Mouse (Mus musculus): ENCODE results near the gene Nt5dc1. TPM values are rescaled to one million over a fixed set of nuclear protein-coding genes. Genes with fewer than 3 reads are reported as not detected.

Nt5dc1 gene
- polyA plus RNA-seq, 1 experiment from 2014 or later = 11.5 TPM

DNA sequence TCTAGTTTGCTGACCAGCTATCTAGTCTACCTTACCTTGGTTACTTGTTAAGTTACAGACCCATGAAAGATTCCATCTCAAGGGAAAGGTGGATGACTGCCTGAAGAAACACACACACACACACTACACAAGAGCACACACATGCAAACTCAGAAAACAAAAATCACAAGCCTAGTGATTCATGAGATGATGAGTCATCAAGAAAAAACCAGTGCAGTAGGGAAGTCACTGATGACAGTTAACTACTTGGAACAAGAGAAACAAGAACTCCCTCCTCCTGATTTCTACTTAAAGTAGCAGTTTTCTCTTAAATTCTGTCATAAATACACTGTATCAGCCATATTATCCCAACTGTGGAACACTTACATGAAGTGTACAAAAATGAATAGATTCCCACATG lies 111.3 kb downstream of the Nt5dc1 start:
- H3K4me1 ChIP-seq (replicated peaks; ENCODE audit: control insufficient read depth, insufficient read depth, low read length) = no peaks in the 10 kb centered on the region
- no peak overlapping the region for H3K9ac ChIP-seq (ENCODE audit: low read length)
- H3K4me3 ChIP-seq (ENCODE audit: low read depth, low read length) = no peak overlapping the region
- no peaks in the 10 kb centered on the region for H3K27me3 ChIP-seq (replicated peaks; ENCODE audit: control insufficient read depth, insufficient read depth, low read length)
- H3K27ac ChIP-seq (ENCODE audit: low read depth) = no peak overlapping the region
- ATAC-seq (replicated peaks; ENCODE audit: low FRiP score, low TSS enrichment, low read depth) = no peak
- 0 out of 2 replicates have a peak, but pooled peaks cover 2% of the 10 kb centered on the region for H3K36me3 ChIP-seq (ENCODE audit: control insufficient read depth, insufficient read depth, low read length)
- no peak for DNase-seq (ENCODE audit: low spot score)
- no peaks in the 10 kb centered on the region for H3K9me3 ChIP-seq (ENCODE audit: control insufficient read depth, low read length)
- H3K4me2 ChIP-seq (ENCODE audit: low read length) = no peak overlapping the region

DNA sequence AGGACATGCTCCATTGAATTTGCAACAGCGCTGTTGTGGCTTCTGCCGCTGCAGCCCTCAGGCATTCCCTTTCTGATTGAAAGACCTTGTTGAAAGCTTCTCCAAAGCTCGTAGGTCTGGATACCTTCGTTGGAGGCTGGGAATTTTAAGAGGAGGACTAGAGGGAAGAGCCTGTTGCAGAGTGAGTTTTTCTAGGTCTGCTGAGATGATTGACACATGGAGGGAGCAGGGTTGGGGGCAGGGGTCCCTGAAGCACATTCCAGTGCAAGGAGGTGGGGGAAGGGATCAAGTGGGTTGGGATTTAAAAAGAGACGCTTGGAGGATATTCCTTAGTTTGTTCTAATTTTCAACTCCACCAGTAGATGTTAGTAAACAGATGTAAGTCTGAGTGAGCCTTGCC lies 118.0 kb downstream of the Nt5dc1 start:
- ATAC-seq (replicated peaks; ENCODE audit: low FRiP score, low TSS enrichment, low read depth) (no peak), DNase-seq (ENCODE audit: low spot score) (no peak)
- Histone ChIP-seq H3K9me3 (ENCODE audit: control insufficient read depth, low read length) (no peaks in the 10 kb centered on the region), H3K4me3 (ENCODE audit: low read depth, low read length) (no peak overlapping the region), H3K36me3 (ENCODE audit: control insufficient read depth, insufficient read depth, low read length) (0 out of 2 replicates have a peak, but pooled peaks cover 2% of the 10 kb centered on the region), H3K4me2 (ENCODE audit: low read length) (peak overlapping the region; percentile 31), H3K27me3 (replicated peaks; ENCODE audit: control insufficient read depth, insufficient read depth, low read length) (no peaks in the 10 kb centered on the region), H3K27ac (ENCODE audit: low read depth) (no peak overlapping the region), H3K9ac (ENCODE audit: low read length) (no peak overlapping the region), H3K4me1 (replicated peaks; ENCODE audit: control insufficient read depth, insufficient read depth, low read length) (0 out of 2 replicates have a peak, but pooled peaks cover 8% of the 10 kb centered on the region)
- 31% methylated on average over 5 of the region's 5 CpGs for WGBS

DNA sequence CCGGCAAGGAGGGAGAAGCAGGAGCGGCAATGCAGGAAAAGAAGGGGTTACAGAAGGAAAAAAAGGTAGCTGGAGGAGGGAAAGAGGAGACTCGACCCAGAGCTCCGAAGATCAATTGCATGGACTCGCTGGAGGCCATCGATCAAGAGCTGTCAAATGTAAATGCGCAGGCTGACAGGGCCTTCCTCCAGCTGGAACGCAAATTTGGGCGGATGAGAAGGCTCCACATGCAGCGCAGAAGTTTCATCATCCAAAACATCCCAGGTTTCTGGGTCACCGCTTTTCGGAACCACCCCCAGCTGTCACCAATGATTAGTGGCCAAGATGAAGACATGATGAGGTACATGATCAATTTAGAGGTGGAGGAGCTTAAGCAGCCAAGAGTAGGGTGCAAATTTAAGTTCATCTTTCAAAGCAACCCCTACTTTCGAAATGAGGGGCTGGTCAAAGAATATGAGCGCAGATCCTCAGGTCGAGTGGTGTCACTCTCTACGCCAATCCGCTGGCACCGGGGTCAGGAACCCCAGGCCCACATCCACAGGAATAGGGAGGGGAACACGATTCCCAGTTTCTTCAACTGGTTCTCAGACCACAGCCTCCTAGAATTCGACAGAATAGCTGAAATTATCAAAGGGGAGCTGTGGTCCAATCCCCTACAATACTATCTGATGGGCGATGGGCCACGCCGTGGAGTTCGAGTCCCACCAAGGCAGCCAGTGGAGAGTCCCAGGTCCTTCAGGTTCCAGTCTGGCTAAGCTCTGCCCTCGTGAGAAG lies 120.2 kb downstream of the Nt5dc1 start:
- peak overlapping the region; percentile 59 for H3K9ac ChIP-seq (ENCODE audit: low read length)
- no peaks in the 10 kb centered on the region for H3K27me3 ChIP-seq (replicated peaks; ENCODE audit: control insufficient read depth, insufficient read depth, low read length)
- H3K4me3 ChIP-seq (ENCODE audit: low read depth, low read length) = peak overlapping the region; percentile 75
- DNase-seq (ENCODE audit: low spot score) (no peak), ATAC-seq (replicated peaks; ENCODE audit: low FRiP score, low TSS enrichment, low read depth) (peak; percentile 30)
- WGBS = 47% methylated on average over 25 of the region's 25 CpGs
- 0 out of 2 replicates have a peak, but pooled peaks cover 8% of the 10 kb centered on the region for H3K4me1 ChIP-seq (replicated peaks; ENCODE audit: control insufficient read depth, insufficient read depth, low read length)
- H3K9me3 ChIP-seq (ENCODE audit: control insufficient read depth, low read length) = no peaks in the 10 kb centered on the region
- 0 out of 2 replicates have a peak, but pooled peaks cover 2% of the 10 kb centered on the region for H3K36me3 ChIP-seq (ENCODE audit: control insufficient read depth, insufficient read depth, low read length)
- H3K27ac ChIP-seq (ENCODE audit: low read depth) = peak overlapping the region; percentile 74; the same call in 1 of the 2 replicates
- H3K4me2 ChIP-seq (ENCODE audit: low read length) = peak overlapping the region; percentile 69

DNA sequence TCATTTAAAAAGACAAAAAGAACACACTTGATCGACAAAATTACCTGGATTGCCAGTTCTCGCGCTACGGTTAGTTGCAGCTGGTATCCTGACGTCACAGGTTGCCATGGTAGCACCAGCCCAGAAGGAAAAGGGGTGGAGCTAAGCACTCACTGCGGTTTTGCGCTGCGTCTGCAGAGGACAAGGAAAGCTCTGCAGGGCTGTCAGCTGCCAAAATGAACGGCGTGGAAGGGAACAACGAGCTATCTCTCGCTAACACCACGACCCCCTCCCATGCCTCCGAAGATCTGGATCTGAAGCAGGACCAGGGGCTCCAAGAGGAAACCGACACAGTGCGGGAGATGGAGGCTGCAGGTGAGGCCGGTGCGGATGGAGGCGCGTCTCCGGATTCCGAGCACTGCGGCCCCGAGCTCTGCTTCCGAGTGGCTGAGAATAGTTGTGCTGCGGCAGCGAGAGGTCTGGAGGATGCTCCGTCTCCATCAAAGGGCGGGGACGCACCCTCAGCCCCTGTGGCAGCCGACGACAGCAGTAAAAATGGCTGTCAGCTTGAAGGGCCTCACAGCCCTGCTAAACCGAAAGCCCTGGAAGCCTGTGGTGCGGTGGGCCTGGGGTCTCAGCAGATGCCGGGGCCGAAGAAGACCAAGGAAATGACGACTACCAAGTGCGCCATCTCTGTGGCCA lies 120.9 kb downstream of the Nt5dc1 start, which contains the start of gene Tspyl4:
Tspyl4 (plus strand) TSS at position 144 of the 681 bp plus-strand sequence.
- under 1% methylated on average over 38 of the region's 38 CpGs for WGBS
- Histone ChIP-seq H3K27ac (ENCODE audit: low read depth) (peak within 1 kb of the TSS; percentile 74), H3K9me3 (ENCODE audit: control insufficient read depth, low read length) (no peaks in the 10 kb centered on the region), H3K4me1 (replicated peaks; ENCODE audit: control insufficient read depth, insufficient read depth, low read length) (0 out of 2 replicates have a peak, but pooled peaks cover 8% of the 10 kb centered on the region), H3K4me2 (ENCODE audit: low read length) (peak within 1 kb of the TSS; percentile 69), H3K9ac (ENCODE audit: low read length) (peak within 1 kb of the TSS; percentile 59), H3K4me3 (ENCODE audit: low read depth, low read length) (peak within 1 kb of the TSS; percentile 75), H3K27me3 (replicated peaks; ENCODE audit: control insufficient read depth, insufficient read depth, low read length) (no peaks in the 10 kb centered on the region), H3K36me3 (ENCODE audit: control insufficient read depth, insufficient read depth, low read length) (0 out of 2 replicates have a peak, but pooled peaks cover 2% of the 10 kb centered on the region)
- peak; percentile 94 for DNase-seq (ENCODE audit: low spot score)
- ATAC-seq (replicated peaks; ENCODE audit: low FRiP score, low TSS enrichment, low read depth) = peak; percentile 98

DNA sequence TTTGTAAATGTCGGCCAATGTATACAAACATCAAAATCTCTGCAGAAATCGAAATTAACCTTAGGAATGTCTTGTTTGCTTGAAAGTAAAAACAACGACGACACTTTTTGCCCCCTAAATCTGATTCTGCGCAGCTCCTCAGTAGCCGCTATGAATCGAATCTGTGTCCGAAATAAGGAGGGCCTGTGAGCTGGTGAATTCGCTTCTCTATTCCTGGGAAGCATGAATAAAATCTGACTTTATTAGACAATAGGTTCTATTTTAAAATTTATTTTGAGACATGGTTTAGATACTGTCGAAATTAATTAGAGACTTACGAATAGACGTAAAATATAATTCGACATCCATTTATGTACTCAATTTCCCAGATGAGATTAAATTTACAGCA lies 121.4 kb downstream of the Nt5dc1 start:
- WGBS = 7% methylated on average over 13 of the region's 13 CpGs

DNA sequence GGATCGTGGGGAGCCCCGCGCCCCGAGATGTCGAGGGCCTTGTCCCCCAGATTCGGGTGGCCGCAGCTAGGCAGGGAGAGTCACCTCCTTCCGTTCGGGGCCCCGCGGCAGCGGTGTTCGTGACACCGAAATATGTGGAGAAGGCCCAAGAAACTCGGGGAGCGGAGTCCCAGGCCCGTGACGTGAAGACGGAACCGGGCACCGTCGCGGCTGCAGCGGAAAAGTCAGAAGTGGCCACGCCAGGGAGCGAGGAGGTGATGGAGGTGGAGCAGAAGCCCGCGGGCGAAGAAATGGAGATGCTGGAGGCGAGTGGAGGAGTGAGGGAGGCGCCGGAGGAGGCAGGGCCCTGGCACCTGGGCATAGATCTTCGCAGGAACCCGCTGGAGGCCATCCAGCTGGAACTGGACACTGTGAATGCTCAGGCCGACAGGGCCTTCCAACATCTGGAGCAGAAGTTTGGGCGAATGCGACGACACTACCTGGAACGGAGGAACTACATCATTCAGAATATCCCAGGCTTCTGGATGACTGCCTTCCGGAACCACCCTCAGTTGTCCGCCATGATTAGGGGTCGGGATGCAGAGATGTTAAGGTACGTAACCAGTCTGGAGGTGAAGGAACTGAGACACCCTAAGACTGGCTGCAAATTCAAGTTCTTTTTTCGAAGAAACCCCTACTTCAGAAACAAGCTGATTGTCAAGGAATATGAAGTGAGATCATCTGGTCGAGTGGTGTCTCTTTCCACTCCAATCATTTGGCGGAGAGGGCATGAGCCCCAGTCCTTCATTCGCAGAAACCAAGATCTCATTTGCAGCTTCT lies 135.7 kb downstream of the Nt5dc1 start:
- peak overlapping the region; percentile 75 for H3K27ac ChIP-seq (ENCODE audit: low read depth)
- peaks cover 10% of the 10 kb centered on the region; the same call in 1 of the 2 replicates for H3K36me3 ChIP-seq (ENCODE audit: control insufficient read depth, insufficient read depth, low read length)
- no peaks in the 10 kb centered on the region for H3K9me3 ChIP-seq (ENCODE audit: control insufficient read depth, low read length)
- H3K4me1 ChIP-seq (replicated peaks; ENCODE audit: control insufficient read depth, insufficient read depth, low read length) = peaks cover 18% of the 10 kb centered on the region
- DNase-seq (ENCODE audit: low spot score) (peak; percentile 79), ATAC-seq (replicated peaks; ENCODE audit: low FRiP score, low TSS enrichment, low read depth) (peak; percentile 34)
- peak overlapping the region; percentile 88 for H3K9ac ChIP-seq (ENCODE audit: low read length)
- 3% methylated on average over 46 of the region's 47 CpGs for WGBS
- no peaks in the 10 kb centered on the region for H3K27me3 ChIP-seq (replicated peaks; ENCODE audit: control insufficient read depth, insufficient read depth, low read length)
- H3K4me3 ChIP-seq (ENCODE audit: low read depth, low read length) = peak overlapping the region; percentile 99
- peak overlapping the region; percentile 91 for H3K4me2 ChIP-seq (ENCODE audit: low read length)

More for the DNA sequence above, 121.4 kb downstream of the Nt5dc1 start:
- Histone ChIP-seq H3K4me1 (replicated peaks; ENCODE audit: control insufficient read depth, insufficient read depth, low read length) (0 out of 2 replicates have a peak, but pooled peaks cover 8% of the 10 kb centered on the region), H3K36me3 (ENCODE audit: control insufficient read depth, insufficient read depth, low read length) (no peaks in the 10 kb centered on the region), H3K4me3 (ENCODE audit: low read depth, low read length) (peak overlapping the region; percentile 75), H3K27ac (ENCODE audit: low read depth) (0 out of 2 replicates have a peak overlapping the region, but pooled peaks have one; percentile 27), H3K4me2 (ENCODE audit: low read length) (peak overlapping the region; percentile 69), H3K27me3 (replicated peaks; ENCODE audit: control insufficient read depth, insufficient read depth, low read length) (no peaks in the 10 kb centered on the region), H3K9me3 (ENCODE audit: control insufficient read depth, low read length) (no peaks in the 10 kb centered on the region), H3K9ac (ENCODE audit: low read length) (peak overlapping the region; percentile 59)
- ATAC-seq (replicated peaks; ENCODE audit: low FRiP score, low TSS enrichment, low read depth) (peak; percentile 9; the same call in 1 of the 2 replicates), DNase-seq (ENCODE audit: low spot score) (no peak)

DNA sequence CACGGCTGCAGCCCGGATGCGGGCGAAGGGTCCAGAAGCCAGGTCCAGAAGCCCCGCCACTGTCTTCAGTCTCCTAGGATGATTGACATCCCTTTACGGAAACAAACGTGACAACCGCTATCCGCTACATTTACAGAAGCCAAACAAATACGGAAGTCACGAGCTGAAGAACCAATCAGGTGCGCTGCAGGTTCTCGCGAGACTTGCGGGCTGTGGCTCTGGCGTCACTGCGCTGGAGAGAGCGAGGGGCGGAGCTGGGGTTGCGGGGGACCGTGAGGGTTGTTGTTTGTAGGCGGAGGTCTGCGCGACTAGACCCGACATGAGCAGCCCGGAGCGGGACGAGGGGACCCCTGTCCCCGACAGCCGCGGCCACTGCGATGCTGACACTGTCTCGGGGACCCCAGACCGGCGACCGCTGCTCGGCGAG lies 136.4 kb downstream of the Nt5dc1 start, which contains the start of gene Tspyl1:
Tspyl1 (plus strand) TSS at position 229 of the 427 bp plus-strand sequence.
- Histone ChIP-seq H3K9ac (ENCODE audit: low read length) (peak within 1 kb of the TSS; percentile 88), H3K27ac (ENCODE audit: low read depth) (peak within 1 kb of the TSS; percentile 75), H3K4me1 (replicated peaks; ENCODE audit: control insufficient read depth, insufficient read depth, low read length) (peaks cover 18% of the 10 kb centered on the region), H3K27me3 (replicated peaks; ENCODE audit: control insufficient read depth, insufficient read depth, low read length) (no peaks in the 10 kb centered on the region), H3K9me3 (ENCODE audit: control insufficient read depth, low read length) (no peaks in the 10 kb centered on the region), H3K4me3 (ENCODE audit: low read depth, low read length) (peak within 1 kb of the TSS; percentile 99), H3K36me3 (ENCODE audit: control insufficient read depth, insufficient read depth, low read length) (peaks cover 4% of the 10 kb centered on the region; the same call in 1 of the 2 replicates), H3K4me2 (ENCODE audit: low read length) (peak within 1 kb of the TSS; percentile 91)
- WGBS = under 1% methylated on average over 38 of the region's 38 CpGs
- DNase-seq (ENCODE audit: low spot score) = peak; percentile 95
- peak; percentile 97 for ATAC-seq (replicated peaks; ENCODE audit: low FRiP score, low TSS enrichment, low read depth)
